In the genomic region with DNA sequence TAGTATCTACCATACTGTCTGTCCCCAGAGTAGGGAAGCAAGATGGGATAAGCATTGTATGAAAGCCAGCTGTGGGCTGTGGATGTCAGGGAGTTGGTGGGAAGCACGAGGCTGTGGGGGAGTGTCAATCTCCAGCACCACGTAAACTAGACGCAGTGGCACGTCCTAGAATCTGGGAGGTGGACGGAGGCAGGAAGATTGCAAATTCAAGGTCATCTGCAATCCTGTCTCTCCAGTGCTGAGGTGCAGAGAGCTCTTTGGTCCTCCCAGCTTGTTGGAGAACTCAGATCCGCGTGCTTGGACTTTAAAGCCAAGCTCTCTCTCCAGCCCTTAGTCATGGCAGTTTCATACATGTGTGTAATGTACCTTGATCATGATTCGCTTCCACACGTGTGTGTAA, we compare ENCODE assay signal across 27 mouse cellular contexts. TPM values are rescaled to one million over a fixed set of nuclear protein-coding genes. Genes with fewer than 3 reads are reported as not detected.
A peak's percentile ranks its signal among the peaks of the same experiment; 100 is the strongest.
DNase-seq lines count a peak whose midpoint lies in the region; ATAC-seq and TF ChIP-seq lines count a peak whose summit lies in the region.
"Had no signal": no experiment of that assay in that cellular context is flagged by ENCODE, and none has a peak within 500 bp of the region (broad histone marks: within the 10 kb centered on the region; RNA-seq: fewer than 3 reads in every experiment).

No protein-coding gene starts in this region.

- H3K27me3 ChIP-seq in heart, embryonic 12.5 days (replicated peaks): no peaks in the 10 kb centered on the region
- no peaks in the 10 kb centered on the region for H3K27me3 ChIP-seq in kidney, embryonic 15.5 days
- H3K27me3 ChIP-seq: CH12.LX; forebrain, embryonic 15.5 days; intestine, embryonic 15.5 days; limb, embryonic 12.5 days; liver, embryonic 13.5 days; Patski had no signal

- H3K36me3 ChIP-seq in heart, embryonic 12.5 days: peaks cover 14% of the 10 kb centered on the region
- H3K36me3 ChIP-seq in kidney, embryonic 15.5 days: peaks cover 37% of the 10 kb centered on the region
- H3K36me3 ChIP-seq: forebrain, embryonic 15.5 days; intestine, embryonic 15.5 days had no signal

- no peak overlapping the region for H3K4me2 ChIP-seq in heart, embryonic 12.5 days
- no peak overlapping the region for H3K4me2 ChIP-seq in kidney, embryonic 15.5 days
- H3K4me2 ChIP-seq: forebrain, embryonic 15.5 days; hindbrain, embryonic 14.5 days; intestine, embryonic 15.5 days; limb, embryonic 12.5 days; liver, embryonic 13.5 days; lung, embryonic 14.5 days had no signal

- H3K4me3 ChIP-seq in heart, embryonic 12.5 days: no peak overlapping the region
- H3K4me3 ChIP-seq in kidney, embryonic 15.5 days (replicated peaks): no peak overlapping the region
- H3K4me3 ChIP-seq in bone marrow, adult 2 months (replicated peaks; ENCODE audit: control insufficient read depth, low read depth, low read length): no peak overlapping the region
- no peak overlapping the region for H3K4me3 ChIP-seq in lung, adult 2 months (replicated peaks; ENCODE audit: extremely low read depth, low read depth, low read length)
- H3K4me3 ChIP-seq: forebrain, embryonic 15.5 days; intestine, embryonic 15.5 days; limb, embryonic 12.5 days; liver, embryonic 13.5 days had no signal

- TF ChIP-seq CTCF in bone marrow, adult 2 months (IDR thresholded peaks at IDR 0.05; ENCODE audit: control insufficient read depth, insufficient read depth, low read length): no peak
- TF ChIP-seq CTCF in lung, adult 2 months (IDR thresholded peaks at IDR 0.05; ENCODE audit: insufficient read depth, low read length): no peak

- no peak for TF ChIP-seq POLR2A in bone marrow, adult 2 months (IDR thresholded peaks at IDR 0.05; ENCODE audit: borderline replicate concordance, control insufficient read depth, low read depth, low read length)
- TF ChIP-seq POLR2A in lung, adult 2 months (IDR thresholded peaks at IDR 0.05; ENCODE audit: borderline replicate concordance, extremely low read depth, low read depth, low read length): no peak

- no peak overlapping the region for H3K9ac ChIP-seq in heart, embryonic 12.5 days
- H3K9ac ChIP-seq in kidney, embryonic 15.5 days: no peak overlapping the region
- H3K9ac ChIP-seq: forebrain, embryonic 15.5 days; hindbrain, embryonic 14.5 days; intestine, embryonic 15.5 days; limb, embryonic 12.5 days; liver, embryonic 13.5 days; lung, embryonic 14.5 days had no signal

- intact Hi-C loops in heart, postnatal 14 days (cut with DNase I): no loop called here

- 62% methylated on average over 9 of the region's 9 CpGs for WGBS in heart, embryonic 12.5 days
- WGBS in kidney, embryonic 15.5 days: 61% methylated on average over 9 of the region's 9 CpGs
- WGBS in bone marrow, adult 2 months: 79% methylated on average over 9 of the region's 9 CpGs
- WGBS in lung, adult 2 months: 61% methylated on average over 9 of the region's 9 CpGs

- no peaks in the 10 kb centered on the region for H3K9me3 ChIP-seq in heart, embryonic 12.5 days (replicated peaks)
- no peaks in the 10 kb centered on the region for H3K9me3 ChIP-seq in kidney, embryonic 15.5 days (replicated peaks)
- H3K9me3 ChIP-seq: forebrain, embryonic 15.5 days; G1E; intestine, embryonic 15.5 days; limb, embryonic 12.5 days; liver, embryonic 13.5 days had no signal

- peaks cover 35% of the 10 kb centered on the region for H3K4me1 ChIP-seq in heart, embryonic 12.5 days (replicated peaks)
- peaks cover 25% of the 10 kb centered on the region for H3K4me1 ChIP-seq in kidney, embryonic 15.5 days
- H3K4me1 ChIP-seq in bone marrow, adult 2 months (ENCODE audit: control insufficient read depth, insufficient read depth, low read length): peaks cover 13% of the 10 kb centered on the region
- H3K4me1 ChIP-seq in lung, adult 2 months (ENCODE audit: control insufficient read depth, insufficient read depth, low read length): peaks cover 32% of the 10 kb centered on the region
- H3K4me1 ChIP-seq: limb, embryonic 12.5 days had no signal

- no peak for DNase-seq in heart, postnatal 14 days
- no peak for DNase-seq in kidney, postnatal 10 days
- DNase-seq in R1 (ENCODE audit: low read depth, low spot score): peak; percentile 57
- no peak for DNase-seq in lung, adult 2 months
- DNase-seq: adrenal gland, postnatal 10 days; B cell, adult 2 months; cerebellum, adult 9-10 months; gastrocnemius, postnatal 14 days; kidney, adult 9 months; kidney, postnatal 4 days; liver, embryonic 13.5 days; lung, embryonic 14.5 days; midbrain, embryonic 14.5 days; right cerebral cortex, postnatal 14 days had no signal

- H3K27ac ChIP-seq in heart, embryonic 12.5 days (ENCODE audit: poor library complexity, severe bottlenecking): peak overlapping the region; percentile 59
- H3K27ac ChIP-seq in kidney, embryonic 15.5 days: peak overlapping the region; percentile 23
- 0 out of 2 replicates have a peak overlapping the region, but pooled peaks have one; percentile 0 for H3K27ac ChIP-seq in bone marrow, adult 2 months (ENCODE audit: control insufficient read depth, insufficient read depth, low read depth, low read length, poor library complexity)
- H3K27ac ChIP-seq: forebrain, embryonic 15.5 days; hindbrain, embryonic 14.5 days; intestine, embryonic 15.5 days; limb, embryonic 12.5 days; liver, embryonic 13.5 days had no signal

- ATAC-seq in heart, embryonic 12.5 days (ENCODE audit: insufficient number of reproducible peaks, low FRiP score): peak; percentile 22; the same call in 1 of the 2 replicates
- no peak for ATAC-seq in kidney, embryonic 15.5 days (replicated peaks; ENCODE audit: low FRiP score)
- ATAC-seq: activated CD4-positive, CD25-positive, alpha-beta regulatory T cell, adult 4 months; forebrain, embryonic 15.5 days; intestine, embryonic 15.5 days; Patski had no signal

RNA-seq across cellular contexts. Expression of a gene that starts 36.5 kb away (rescaled TPM):
- polyA plus RNA-seq in heart, embryonic 12.5 days (2016; fragmentation: Nextera tagmentation; extraction: Ambion mirVana): 68.5 and 70.1 TPM in 2 replicates
- 100 to 1,000 TPM; 133 to 135 TPM for total RNA-seq in heart, postnatal 14 days (2021)
- polyA plus RNA-seq in kidney, embryonic 15.5 days (2015; fragmentation: Nextera tagmentation; extraction: Ambion mirVana): 107 and 109 TPM in 2 replicates
- polyA plus RNA-seq in bone marrow, adult 2 months (2011; ENCODE audit: insufficient read depth, insufficient read length, low replicate concordance, missing spikeins): 31.9 and 56.6 TPM in 2 replicates
- 91.7 and 109 TPM in 2 replicates for polyA plus RNA-seq in lung, adult 2 months (2012; rRNA removed)

RNA-seq across cellular contexts. Expression of a gene that starts 45.2 kb away (rescaled TPM):
- 0.34 TPM in 1 of 2 replicates, not detected in the other for polyA plus RNA-seq in heart, embryonic 12.5 days (2016; fragmentation: Nextera tagmentation; extraction: Ambion mirVana)
- not detected for total RNA-seq in heart, postnatal 14 days (2021)
- 7.8 and 8.2 TPM in 2 replicates for polyA plus RNA-seq in kidney, embryonic 15.5 days (2015; fragmentation: Nextera tagmentation; extraction: Ambion mirVana)
- not detected in 2 replicates for polyA plus RNA-seq in bone marrow, adult 2 months (2011; ENCODE audit: insufficient read depth, insufficient read length, low replicate concordance, missing spikeins)
- 2.8 and 4.3 TPM in 2 replicates for polyA plus RNA-seq in lung, adult 2 months (2012; rRNA removed)
- total RNA-seq: CH12.LX; G1E; gastrocnemius, postnatal 14 days; megakaryocyte-erythroid progenitor cell, adult 5-6 weeks had no signal
- polyA plus RNA-seq: activated CD4-positive, CD25-positive, alpha-beta regulatory T cell, adult 4 months; G1E had no signal

RNA-seq across cellular contexts. Expression of a gene that starts 45.6 kb away (rescaled TPM):
- polyA plus RNA-seq in heart, embryonic 12.5 days (2016; fragmentation: Nextera tagmentation; extraction: Ambion mirVana): 0.27 and 0.37 TPM in 2 replicates
- total RNA-seq in heart, postnatal 14 days (2021): under 1 TPM in 1 of 2 experiments, not detected in 1; 0.22 TPM
- 0.09 and 0.12 TPM in 2 replicates for polyA plus RNA-seq in kidney, embryonic 15.5 days (2015; fragmentation: Nextera tagmentation; extraction: Ambion mirVana)
- polyA plus RNA-seq in bone marrow, adult 2 months (2011; ENCODE audit: insufficient read depth, insufficient read length, low replicate concordance, missing spikeins): not detected in 2 replicates
- polyA plus RNA-seq in lung, adult 2 months (2012; rRNA removed): 0.18 and 0.60 TPM in 2 replicates
- total RNA-seq: gastrocnemius, postnatal 14 days; megakaryocyte-erythroid progenitor cell, adult 5-6 weeks had no signal
- polyA plus RNA-seq: activated CD4-positive, CD25-positive, alpha-beta regulatory T cell, adult 4 months; liver, embryonic 13.5 days; lung, embryonic 14.5 days; thymus, postnatal 0 days had no signal

Comparison
In these comparisons a context has a peak if more than half of its experiments do, and no peak if none do; other contexts are left out.
1. H3K27ac ChIP-seq: peak in every context shown above with its lines; median percentile 59 in heart, embryonic 12.5 days; 23 in kidney, embryonic 15.5 days; 0 in bone marrow, adult 2 months.